Mouse (Mus musculus) liver, adult 2 months (tissue): ENCODE data around the gene Spin1.

Source experiments
- CTCF ChIP-seq: fragments of 200-500 bp; IDR thresholded peaks from 2 replicates; pipeline ENCODE4 v1.5.1; 2011; ENCODE audit warnings: low read depth, low read length, control low read depth
- POLR2A ChIP-seq: fragments of 200-500 bp; IDR thresholded peaks from 2 replicates; pipeline ENCODE4 v1.6.1; 2011; ENCODE audit warnings: low read length, control low read depth; ENCODE audit not compliant: insufficient read depth; ENCODE audit errors: extremely low read depth

- TF ChIP-seq POLR2A = no peak
- TF ChIP-seq CTCF = no peak
These were observed 46.4 kb downstream of the Spin1 start for GRCm38 (mm10) chr13:51147106-51147505.
